ENCODE assay signal across 20 mouse cellular contexts in genomic region chr12:109966776-109967175, GRCm38 (mm10).
DNase-seq lines count a peak whose midpoint lies in the region; ATAC-seq and TF ChIP-seq lines count a peak whose summit lies in the region.
"Had no signal": no experiment of that assay in that cellular context is flagged by ENCODE, and none has a peak within 500 bp of the region (broad histone marks: within the 10 kb centered on the region; RNA-seq: fewer than 3 reads in every experiment).

No protein-coding gene starts in this region.

- TF ChIP-seq CTCF in liver, adult 2 months (IDR thresholded peaks at IDR 0.05; ENCODE audit: low read depth, low read length) = no peak
- TF ChIP-seq CTCF in lung, postnatal 0 days (IDR thresholded peaks at IDR 0.05) = no peak

- ATAC-seq in liver, embryonic 11.5 days (replicated peaks; ENCODE audit: low FRiP score) = no peak
- peak; percentile 11; the same call in 1 of the 2 replicates for ATAC-seq in lung, postnatal 0 days
- ATAC-seq: forebrain, embryonic 14.5 days; forebrain, embryonic 16.5 days had no signal

- no peaks in the 10 kb centered on the region for H3K36me3 ChIP-seq in liver, adult 2 months (ENCODE audit: control insufficient read depth, insufficient read depth, low read length)
- H3K36me3 ChIP-seq in liver, embryonic 11.5 days (ENCODE audit: control insufficient read depth, insufficient read depth, low read length) = no peaks in the 10 kb centered on the region
- H3K36me3 ChIP-seq in lung, postnatal 0 days (ENCODE audit: insufficient read depth, low read length) = no peaks in the 10 kb centered on the region
- H3K36me3 ChIP-seq: embryonic facial prominence, embryonic 13.5 days; embryonic facial prominence, embryonic 15.5 days; forebrain, embryonic 10.5 days; forebrain, embryonic 12.5 days had no signal

- 69% methylated on average over 12 of the region's 12 CpGs for WGBS in liver, adult 2 months
- 88% methylated on average over 12 of the region's 12 CpGs for WGBS in liver, embryonic 11.5 days
- 74% methylated on average over 12 of the region's 12 CpGs for WGBS in lung, postnatal 0 days

- no peak for TF ChIP-seq POLR2A in liver, adult 2 months (IDR thresholded peaks at IDR 0.05; ENCODE audit: extremely low read depth, insufficient read depth, low read length)

- DNase-seq in liver, adult 2 months (ENCODE audit: extremely low read depth, low read depth, low spot score) = peak; percentile 77
- no peak for DNase-seq in liver, embryonic 11.5 days (ENCODE audit: low spot score)
- peak; percentile 58 for DNase-seq in lung, postnatal 0 days (ENCODE audit: low spot score)
- DNase-seq in lung, postnatal 4 days = no peak
- DNase-seq: adrenal gland, adult 8-10 months; adrenal gland, postnatal 25 days; cerebellum, adult 11 months; cerebellum, adult 18-20 months; cerebellum, adult 8-10 months; cerebellum, adult 9-11 months; cerebellum, postnatal 14 days; cerebellum, postnatal 36 days; embryo, embryonic 11 days had no signal

- H3K27ac ChIP-seq in liver, adult 2 months (replicated peaks; ENCODE audit: insufficient read depth, low read depth, low read length) = no peak overlapping the region
- H3K27ac ChIP-seq in liver, embryonic 11.5 days (ENCODE audit: low read depth, low read length) = no peak overlapping the region
- no peak overlapping the region for H3K27ac ChIP-seq in lung, postnatal 0 days (ENCODE audit: low read length)
- H3K27ac ChIP-seq: embryonic facial prominence, embryonic 13.5 days; embryonic facial prominence, embryonic 15.5 days; forebrain, embryonic 10.5 days; forebrain, embryonic 12.5 days had no signal

- H3K4me1 ChIP-seq in liver, adult 2 months (ENCODE audit: control insufficient read depth, insufficient read depth, low read length) = peaks cover 5% of the 10 kb centered on the region
- H3K4me1 ChIP-seq in liver, embryonic 11.5 days (replicated peaks; ENCODE audit: control insufficient read depth, insufficient read depth, low read length) = no peaks in the 10 kb centered on the region
- H3K4me1 ChIP-seq in lung, postnatal 0 days (ENCODE audit: insufficient read depth, low read depth, low read length) = no peaks in the 10 kb centered on the region
- H3K4me1 ChIP-seq: embryonic facial prominence, embryonic 13.5 days; embryonic facial prominence, embryonic 15.5 days; forebrain, embryonic 12.5 days had no signal

- no peak overlapping the region for H3K9ac ChIP-seq in liver, adult 2 months (ENCODE audit: low read depth, low read length)
- no peak overlapping the region for H3K9ac ChIP-seq in liver, embryonic 11.5 days (ENCODE audit: low read depth, low read length)
- no peak overlapping the region for H3K9ac ChIP-seq in lung, postnatal 0 days (replicated peaks; ENCODE audit: low read depth)
- H3K9ac ChIP-seq: embryonic facial prominence, embryonic 13.5 days; embryonic facial prominence, embryonic 15.5 days; forebrain, embryonic 12.5 days had no signal

- no peak; the same call in 1 of the 2 replicates for TF ChIP-seq EP300 in lung, postnatal 0 days (IDR thresholded peaks at IDR 0.05)

- no peak overlapping the region for H3K4me2 ChIP-seq in liver, embryonic 11.5 days
- H3K4me2 ChIP-seq in lung, postnatal 0 days (replicated peaks; ENCODE audit: low read depth, low read length) = no peak overlapping the region
- H3K4me2 ChIP-seq: embryonic facial prominence, embryonic 13.5 days; embryonic facial prominence, embryonic 15.5 days; forebrain, embryonic 12.5 days had no signal

- H3K4me3 ChIP-seq in liver, adult 2 months (ENCODE audit: insufficient read depth, low read depth, low read length) = no peak overlapping the region
- H3K4me3 ChIP-seq in liver, embryonic 11.5 days (ENCODE audit: low read depth, low read length) = no peak overlapping the region
- no peak overlapping the region for H3K4me3 ChIP-seq in lung, postnatal 0 days (ENCODE audit: low read depth, low read length)
- H3K4me3 ChIP-seq: embryonic facial prominence, embryonic 13.5 days; embryonic facial prominence, embryonic 15.5 days; erythroblast, embryonic 14.5 days; forebrain, embryonic 10.5 days; forebrain, embryonic 12.5 days had no signal

- no peaks in the 10 kb centered on the region for H3K27me3 ChIP-seq in liver, adult 2 months (ENCODE audit: control insufficient read depth, insufficient read depth, low read length)
- H3K27me3 ChIP-seq in liver, embryonic 11.5 days (replicated peaks; ENCODE audit: control insufficient read depth, insufficient read depth, low read length) = no peaks in the 10 kb centered on the region
- no peaks in the 10 kb centered on the region for H3K27me3 ChIP-seq in lung, postnatal 0 days (replicated peaks; ENCODE audit: insufficient read depth, low read length)

- no peaks in the 10 kb centered on the region for H3K9me3 ChIP-seq in liver, embryonic 11.5 days (ENCODE audit: control insufficient read depth, low read length)
- H3K9me3 ChIP-seq in lung, postnatal 0 days (ENCODE audit: low read length) = no peaks in the 10 kb centered on the region
- H3K9me3 ChIP-seq: embryonic facial prominence, embryonic 13.5 days; embryonic facial prominence, embryonic 15.5 days; forebrain, embryonic 10.5 days; forebrain, embryonic 12.5 days had no signal

- no peaks in the 10 kb centered on the region for H3K79me2 ChIP-seq in liver, adult 2 months (ENCODE audit: control insufficient read depth, insufficient read depth, low read length)

Comparison
In these comparisons a context has a peak if more than half of its experiments do, and no peak if none do; other contexts are left out.
1. DNase-seq: peak in liver, adult 2 months (single experiment) and lung, postnatal 0 days (single experiment); none in liver, embryonic 11.5 days (single experiment) and lung, postnatal 4 days (0 of 2).